Mouse (Mus musculus): ENCODE results near the gene Rbfox1. TPM values are rescaled to one million over a fixed set of nuclear protein-coding genes. Genes with fewer than 3 reads are reported as not detected.
A peak's percentile ranks its signal among the peaks of the same experiment; 100 is the strongest.

Gene Rbfox1
- 1 to 10 TPM in 1 of 2 experiments, under 1 TPM in 1; 0.96 to 1.5 TPM for total RNA-seq (2021)
- long read RNA-seq, experiment 1: 0 reads
- long read RNA-seq, experiment 2, partial matches to known transcripts: 0 of 4 reads
- long read RNA-seq, experiment 2, other reads (novel, unspliced or antisense): 4 of 4 reads

GRCm38 (mm10) chr16:5884746-5885689 lies at the start of gene Rbfox1:
TSS of gene Rbfox1 (plus strand) at chr16:5885355.
- DNase-seq (ENCODE audit: low spot score in 2 of 2): peak in 1 of 2 experiments; percentile 15

- DNase-seq (ENCODE audit: low spot score in 2 of 2): no peak
Measured at GRCm38 (mm10) chr16:5836744-5837143, 48.4 kb upstream of the Rbfox1 start.

GRCm38 (mm10) chr16:5841167-5841566 lies 44.0 kb upstream of the Rbfox1 start:
- DNase-seq (ENCODE audit: low spot score in 2 of 2): no peak

DNA sequence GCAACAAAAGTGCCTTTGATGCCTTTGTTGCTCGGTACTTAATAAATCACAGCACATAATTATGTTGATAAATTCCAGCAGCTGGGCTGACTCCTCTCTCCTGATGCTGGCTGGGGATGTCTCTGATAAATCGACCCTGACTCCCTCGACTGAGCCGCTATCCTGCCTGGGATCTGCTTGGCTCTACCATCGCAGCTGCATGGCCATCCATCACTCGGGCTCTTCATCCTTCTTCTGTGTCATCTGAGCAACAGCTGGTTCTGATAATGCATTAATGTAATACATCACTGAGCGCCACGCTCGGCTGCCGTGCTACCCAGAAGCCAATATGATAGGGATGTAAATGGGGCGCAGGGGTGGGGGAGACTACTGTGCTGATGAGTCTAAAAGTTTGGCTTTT lies 39.5 kb upstream of the Rbfox1 start:
- DNase-seq (ENCODE audit: low spot score in 2 of 2): no peak

DNA sequence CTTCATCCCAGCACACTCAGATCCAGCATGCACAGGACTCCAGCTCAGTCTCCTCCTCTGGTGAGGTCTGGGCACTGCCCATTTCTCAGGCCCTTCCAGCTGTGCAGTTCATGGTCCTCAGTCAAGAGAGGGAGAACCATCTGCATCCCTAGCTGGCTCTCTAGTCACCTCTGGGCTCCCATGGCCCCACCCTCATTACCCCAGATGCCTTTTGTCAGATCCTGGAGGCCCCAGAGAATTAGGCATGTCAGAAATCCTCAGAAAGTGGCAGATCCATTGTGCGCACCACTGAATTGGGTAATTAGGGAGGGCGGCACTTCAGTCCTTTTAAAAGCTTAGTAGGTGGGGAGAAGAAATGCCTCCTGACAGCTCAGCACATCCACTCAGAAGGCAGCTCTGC lies 32.1 kb upstream of the Rbfox1 start:
- no peak for DNase-seq (ENCODE audit: low spot score in 2 of 2)

DNA sequence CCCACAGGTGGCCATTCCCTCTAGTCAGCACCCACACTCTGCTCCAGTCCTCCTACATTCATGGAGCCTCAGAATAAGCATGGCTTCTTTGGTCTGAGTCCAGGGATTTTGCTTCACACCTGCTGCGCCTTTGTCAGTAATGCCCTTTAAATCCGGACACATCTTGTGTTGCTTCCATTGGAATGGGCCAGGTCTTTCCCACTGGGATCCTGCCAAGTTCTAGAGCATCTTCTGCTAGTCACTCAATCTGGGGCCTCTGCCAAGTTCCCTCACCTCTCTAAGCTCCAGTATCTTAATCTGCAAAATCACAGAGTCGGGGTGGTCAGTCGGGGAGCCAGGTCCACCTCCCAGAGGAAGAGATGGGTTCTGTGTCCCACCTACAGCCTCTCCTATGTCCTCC lies 20.8 kb upstream of the Rbfox1 start:
- no peak for DNase-seq (ENCODE audit: low spot score in 2 of 2)

DNA sequence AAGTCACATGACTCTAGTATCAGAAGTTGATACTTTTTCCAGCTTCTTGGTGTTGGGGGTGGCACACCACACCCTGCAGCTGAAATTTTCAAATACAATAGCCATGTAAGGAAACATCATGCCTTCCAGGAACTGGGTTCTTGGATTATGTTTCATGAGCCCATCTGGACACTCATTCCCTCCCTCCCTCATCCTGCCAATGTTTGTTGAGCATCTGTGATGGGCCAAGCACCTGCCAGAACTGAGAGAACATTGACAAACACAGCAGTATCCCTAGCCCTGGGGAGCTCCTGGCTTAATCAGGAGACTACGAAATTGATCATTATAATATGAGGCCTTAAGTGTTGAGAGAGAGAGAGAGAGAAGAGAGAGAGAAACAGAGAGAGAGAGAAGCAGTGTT lies 18.2 kb upstream of the Rbfox1 start:
- no peak for DNase-seq (ENCODE audit: low spot score in 2 of 2)

DNA sequence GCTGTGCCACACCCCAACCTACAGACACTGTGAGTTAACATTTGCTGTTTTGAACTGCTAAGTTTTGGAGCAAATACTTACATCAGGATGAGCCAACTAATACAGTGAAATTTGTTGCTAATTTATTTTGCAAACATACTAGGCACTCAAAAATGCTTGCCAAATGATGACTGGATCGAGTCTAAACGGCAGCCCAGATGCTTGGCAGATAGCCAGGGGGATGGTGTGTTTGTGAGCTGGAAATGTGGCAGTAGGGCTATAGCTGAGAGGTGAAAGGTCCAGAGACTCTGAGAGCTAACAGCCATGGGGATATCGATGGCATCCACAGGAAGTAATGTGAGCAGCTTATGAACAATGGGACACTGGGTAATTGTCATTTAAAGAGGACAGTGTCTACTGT lies 14.8 kb upstream of the Rbfox1 start:
- DNase-seq (ENCODE audit: low spot score in 2 of 2): no peak

DNA sequence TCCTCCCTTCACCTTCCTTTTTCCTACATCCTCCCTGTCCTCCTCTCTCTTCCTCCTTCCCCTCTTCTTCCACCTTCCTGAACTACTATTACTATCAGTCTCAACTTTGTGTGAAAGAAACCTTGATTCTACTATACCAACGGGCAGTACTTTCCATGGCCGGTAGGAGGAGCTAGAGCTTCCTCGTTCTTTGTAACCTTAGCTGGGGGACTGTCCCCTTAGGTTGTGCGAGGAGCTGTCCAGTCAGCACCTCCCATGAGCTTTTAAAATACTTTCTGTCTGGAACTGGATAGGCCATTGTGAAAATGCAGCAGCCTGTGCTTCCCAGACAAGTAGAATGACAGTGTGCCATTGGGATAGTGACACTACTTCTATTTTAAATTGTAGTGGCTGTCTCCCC lies 3.3 kb upstream of the Rbfox1 start:
- peak; percentile 62 to 71 for DNase-seq (ENCODE audit: low spot score in 2 of 2)

DNA sequence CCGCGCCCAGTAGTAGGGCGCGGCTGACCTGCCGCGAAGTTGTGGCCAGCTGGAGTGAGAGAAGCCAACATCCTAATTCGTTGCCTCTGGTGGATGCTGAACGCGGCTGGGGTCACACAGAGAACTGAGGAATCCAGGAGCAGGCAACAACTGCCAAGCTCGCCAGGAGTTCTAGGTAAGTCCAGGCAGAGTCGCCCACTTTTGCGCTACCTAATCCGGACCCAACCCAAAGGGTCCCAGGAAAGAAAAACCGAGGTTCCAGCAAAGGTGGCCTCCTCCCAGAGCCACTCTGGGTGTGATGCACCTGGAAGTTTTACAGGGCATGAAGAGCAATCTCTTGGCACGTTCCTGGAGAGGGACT lies 515 bp downstream of the Rbfox1 start:
- DNase-seq (ENCODE audit: low spot score in 2 of 2): no peak

GRCm38 (mm10) chr16:5895564-5895963 lies 10.4 kb downstream of the Rbfox1 start:
- DNase-seq (ENCODE audit: low spot score in 2 of 2): no peak

- no peak for DNase-seq (ENCODE audit: low spot score in 2 of 2)
Measured at GRCm38 (mm10) chr16:5898330-5898729, 13.2 kb downstream of the Rbfox1 start.

GRCm38 (mm10) chr16:5910742-5911141 lies 25.6 kb downstream of the Rbfox1 start:
- no peak for DNase-seq (ENCODE audit: low spot score in 2 of 2)

- no peak for DNase-seq (ENCODE audit: low spot score in 2 of 2)
Measured at GRCm38 (mm10) chr16:5911880-5912327, 26.7 kb downstream of the Rbfox1 start.

DNA sequence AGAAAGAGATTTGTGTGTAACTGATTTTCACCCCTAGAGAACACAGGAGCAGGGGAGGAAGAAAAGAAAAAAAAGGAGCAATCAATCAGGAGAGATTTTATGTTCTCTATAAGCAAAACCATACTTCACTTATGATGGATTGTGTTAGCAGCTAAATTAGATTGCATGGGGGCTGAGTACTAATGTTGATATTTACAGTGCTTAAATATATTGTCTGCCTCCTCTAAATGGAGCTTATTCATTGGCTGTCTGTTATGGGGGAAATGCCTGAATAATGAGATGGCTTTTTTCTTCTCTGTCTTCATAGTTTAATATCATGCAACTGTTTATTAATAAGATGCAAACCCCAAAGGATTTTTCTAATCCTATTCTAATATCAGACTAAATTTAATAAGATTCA lies 32.8 kb downstream of the Rbfox1 start:
- no peak for DNase-seq (ENCODE audit: low spot score in 2 of 2)

- no peak for DNase-seq (ENCODE audit: low spot score in 2 of 2)
Measured at GRCm38 (mm10) chr16:5926986-5927385, 41.8 kb downstream of the Rbfox1 start.

- DNase-seq (ENCODE audit: low spot score in 2 of 2): peak; percentile 77 to 80
Measured at GRCm38 (mm10) chr16:5931680-5932079, 46.5 kb downstream of the Rbfox1 start.

DNA sequence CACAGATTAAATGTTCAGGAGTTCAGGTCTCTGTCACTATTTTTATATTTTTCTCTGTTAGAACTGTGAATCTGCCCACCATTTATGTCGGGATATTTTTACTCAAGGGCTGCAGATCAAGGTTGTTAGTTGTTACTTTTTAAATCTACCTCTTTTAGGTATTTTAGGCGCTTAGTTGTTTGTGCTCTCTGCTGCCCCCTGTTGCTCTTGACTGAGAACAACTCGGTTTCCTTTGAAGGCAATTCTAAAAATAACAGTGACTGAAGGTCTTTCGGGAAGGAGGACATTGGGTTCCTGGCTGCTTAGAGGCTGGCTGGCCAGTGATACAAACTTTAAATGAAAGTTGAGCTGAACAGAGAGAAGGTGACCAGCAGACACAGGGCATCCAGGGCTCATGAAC lies 54.9 kb downstream of the Rbfox1 start:
- DNase-seq (ENCODE audit: low spot score in 2 of 2): no peak

GRCm38 (mm10) chr16:5945682-5946081 lies 60.5 kb downstream of the Rbfox1 start:
- no peak for DNase-seq (ENCODE audit: low spot score in 2 of 2)

GRCm38 (mm10) chr16:5953106-5953505 lies 68.0 kb downstream of the Rbfox1 start:
- DNase-seq (ENCODE audit: low spot score in 2 of 2): no peak

- no peak for DNase-seq (ENCODE audit: low spot score in 2 of 2)
Measured at GRCm38 (mm10) chr16:5957418-5957817, 72.3 kb downstream of the Rbfox1 start.

GRCm38 (mm10) chr16:5961786-5962185 lies 76.6 kb downstream of the Rbfox1 start:
- DNase-seq (ENCODE audit: low spot score in 2 of 2): no peak

DNA sequence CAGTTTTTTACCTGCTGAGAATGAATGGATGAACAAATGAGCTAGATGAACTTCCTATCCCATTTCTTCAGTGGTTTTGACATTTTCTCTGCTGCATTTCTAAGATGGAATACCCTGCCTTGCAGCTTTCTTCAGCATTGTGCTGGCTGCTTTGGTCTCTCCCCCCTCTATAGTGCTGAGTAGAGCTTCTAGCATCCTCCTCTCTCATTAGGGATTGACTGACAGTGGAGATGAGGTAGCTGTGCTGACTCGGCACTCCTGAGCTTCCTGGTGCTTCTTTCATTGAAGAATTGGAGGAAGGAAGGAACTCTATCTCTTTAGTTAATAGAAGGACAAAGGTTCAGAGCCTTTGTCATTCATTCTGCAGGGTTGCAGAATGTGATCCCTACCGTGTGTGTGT lies 89.0 kb downstream of the Rbfox1 start:
- DNase-seq (ENCODE audit: low spot score in 2 of 2): no peak
